Mouse (Mus musculus) neural tube, embryonic 15.5 days (tissue): ENCODE measurements around the gene 4930415O20Rik. TPM values are rescaled to one million over a fixed set of nuclear protein-coding genes. Genes with fewer than 3 reads are reported as not detected.
A peak's percentile ranks its signal among the peaks of the same experiment; 100 is the strongest.

Experiments used
- ATAC-seq: fragments of 200-750 bp; cut with Nextera tagmentation; 2 replicates; pipeline ENCODE4 v1.8.0; 2017; ENCODE audit warnings: mild to moderate bottlenecking, moderate TSS enrichment, moderate library complexity; ENCODE audit not compliant: low FRiP score
- H3K27ac ChIP-seq: fragments of 300-500 bp; sonication (generic); replicated peaks from 2 replicates; pipeline ENCODE4 v1.5.1; 2015; ENCODE audit warnings: mild to moderate bottlenecking, inconsistent platforms
- H3K27me3 ChIP-seq: fragments of 300-500 bp; sonication (generic); replicated peaks from 2 replicates; pipeline ENCODE4 v1.6.1; 2015; ENCODE audit warnings: inconsistent platforms
- H3K36me3 ChIP-seq: fragments of 300-500 bp; sonication (generic); 2 replicates; pipeline ENCODE4 v1.6.1; 2015; ENCODE audit warnings: inconsistent platforms
- H3K4me1 ChIP-seq: fragments of 300-500 bp; sonication (generic); 2 replicates; pipeline ENCODE4 v1.6.1; 2015; ENCODE audit warnings: inconsistent platforms
- H3K4me2 ChIP-seq: fragments of 300-500 bp; sonication (generic); 2 replicates; pipeline ENCODE4 v1.6.1; 2015; ENCODE audit warnings: inconsistent platforms, mild to moderate bottlenecking, moderate library complexity
- H3K4me3 ChIP-seq: fragments of 300-500 bp; sonication (generic); replicated peaks from 2 replicates; pipeline ENCODE4 v1.5.1; 2015; ENCODE audit warnings: mild to moderate bottlenecking, inconsistent platforms
- H3K9ac ChIP-seq: fragments of 300-500 bp; sonication (generic); replicated peaks from 2 replicates; pipeline ENCODE4 v1.6.1; 2015; ENCODE audit warnings: mild to moderate bottlenecking, inconsistent platforms
- H3K9me3 ChIP-seq: fragments of 300-500 bp; sonication (generic); replicated peaks from 2 replicates; pipeline ENCODE4 v1.6.1; 2016; ENCODE audit warnings: inconsistent platforms
- WGBS: fragments of 180-500 bp; shearing (Covaris S2); methylation state at CpG from one replicate; pipeline ENCODE4 v1.1.7; 2015; ENCODE audit warnings: mixed read lengths; 5-methylcytosine and 5-hydroxymethylcytosine counted together
- polyA plus RNA-seq: library from polyadenylated mRNA; unstranded; fragments of >200 nt; fragmentation: Nextera tagmentation; extraction: Ambion mirVana; gene quantifications from 2 replicates; pipeline ENCODE4 v1.2.1, GENCODE M21; 2015

Gene 4930415O20Rik
- polyA plus RNA-seq, 1 experiment from 2014 or later, result not detected

DNA sequence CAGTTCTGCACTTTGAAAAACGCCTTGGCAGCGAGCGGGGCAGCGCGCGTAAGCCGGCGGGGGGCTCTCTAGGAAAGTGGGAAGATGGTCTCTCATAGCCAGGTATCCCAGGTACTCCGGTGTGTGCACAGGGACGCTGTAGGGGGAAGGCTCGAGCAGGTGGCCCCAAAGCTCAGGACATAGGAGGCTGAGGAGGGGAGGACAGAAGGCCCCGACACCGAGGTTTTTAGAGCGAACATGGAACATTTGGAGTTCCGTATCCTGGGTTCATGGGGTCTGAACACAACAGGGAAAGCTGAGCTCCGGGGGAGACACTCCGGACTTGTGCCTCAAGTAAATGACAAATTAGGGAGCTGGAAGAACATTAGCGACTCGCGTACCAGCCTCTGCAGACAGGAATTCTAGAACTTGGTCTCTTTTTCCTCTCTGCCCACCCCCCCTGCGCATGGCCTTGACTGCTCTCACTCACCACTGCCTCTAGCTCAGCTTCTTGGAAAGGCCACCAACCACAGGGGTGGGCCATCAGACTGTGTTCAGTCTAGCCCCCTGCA lies 64.6 kb downstream of the 4930415O20Rik start:
- ATAC-seq, result peak; percentile 14; the same call in 1 of the 2 replicates
- Histone ChIP-seq H3K9ac (peak overlapping the region; percentile 90), H3K4me3 (peak overlapping the region; percentile 83), H3K27me3 (no peaks in the 10 kb centered on the region), H3K4me1 (peaks cover 64% of the 10 kb centered on the region), H3K4me2 (peak overlapping the region; percentile 86), H3K9me3 (no peaks in the 10 kb centered on the region), H3K27ac (peak overlapping the region; percentile 95), H3K36me3 (peaks cover 9% of the 10 kb centered on the region)
- WGBS, result 1% methylated on average over 21 of the region's 21 CpGs

- Histone ChIP-seq H3K27ac (peak overlapping the region; percentile 95; the same call in 1 of the 2 replicates), H3K36me3 (peaks cover 21% of the 10 kb centered on the region), H3K27me3 (no peaks in the 10 kb centered on the region), H3K9ac (peak overlapping the region; percentile 90), H3K4me1 (peaks cover 57% of the 10 kb centered on the region), H3K4me2 (peak overlapping the region; percentile 86), H3K9me3 (no peaks in the 10 kb centered on the region), H3K4me3 (peak overlapping the region; percentile 83)
- ATAC-seq, result no peak
- WGBS, result 25% methylated on average over 5 of the region's 5 CpGs
These were observed 65.7 kb downstream of the 4930415O20Rik start for GRCm38 (mm10) chr15:98636517-98636916.

- Histone ChIP-seq H3K9me3 (no peaks in the 10 kb centered on the region), H3K4me1 (peaks cover 50% of the 10 kb centered on the region), H3K9ac (no peak overlapping the region; the same call in 1 of the 2 replicates), H3K36me3 (peaks cover 27% of the 10 kb centered on the region), H3K4me2 (peak overlapping the region; percentile 86), H3K27me3 (no peaks in the 10 kb centered on the region), H3K27ac (no peak overlapping the region), H3K4me3 (no peak overlapping the region)
- no peak for ATAC-seq
- 39% methylated on average over 3 of the region's 3 CpGs for WGBS
These were observed 66.4 kb downstream of the 4930415O20Rik start for GRCm38 (mm10) chr15:98637155-98637554.

Other genes with a start within 250 kb of the 4930415O20Rik start
- gene Olfr284, start 230.0 kb upstream of the 4930415O20Rik start, polyA plus RNA-seq, result not detected in 2 replicates
- not detected in 2 replicates for gene Olfr283, start 190.1 kb upstream of the 4930415O20Rik start, polyA plus RNA-seq
- not detected in 2 replicates for gene Olfr282, start 139.8 kb upstream of the 4930415O20Rik start, polyA plus RNA-seq
- gene Olfr281, start 118.4 kb upstream of the 4930415O20Rik start, polyA plus RNA-seq, result not detected in 2 replicates
- gene OR5BS1P, start 101.1 kb upstream of the 4930415O20Rik start, polyA plus RNA-seq, result not detected in 2 replicates
- gene Lalba, start 88.3 kb upstream of the 4930415O20Rik start, polyA plus RNA-seq, result not detected in 2 replicates
- not detected in 2 replicates for gene Olfr279, start 78.6 kb upstream of the 4930415O20Rik start, polyA plus RNA-seq
- gene Kansl2, start 36.7 kb upstream of the 4930415O20Rik start, polyA plus RNA-seq, result 102 and 104 TPM in 2 replicates
- gene Ccnt1, start 81 bp upstream of the 4930415O20Rik start, polyA plus RNA-seq, result 58.6 and 62.8 TPM in 2 replicates
- 10.4 and 10.8 TPM in 2 replicates for gene Adcy6, start 39.1 kb downstream of the 4930415O20Rik start, polyA plus RNA-seq
- gene Cacnb3, start 59.8 kb downstream of the 4930415O20Rik start, polyA plus RNA-seq, result 108 and 128 TPM in 2 replicates
- gene Ddx23, start 91.9 kb downstream of the 4930415O20Rik start, polyA plus RNA-seq, result 20.6 and 21.0 TPM in 2 replicates
- gene Rnd1, start 106.5 kb downstream of the 4930415O20Rik start, polyA plus RNA-seq, result 9.4 and 11.3 TPM in 2 replicates
- 6.4 and 7.5 TPM in 2 replicates for gene Ccdc65, start 137.2 kb downstream of the 4930415O20Rik start, polyA plus RNA-seq
- 11.9 and 12.3 TPM in 2 replicates for gene Fkbp11, start 157.2 kb downstream of the 4930415O20Rik start, polyA plus RNA-seq
- 97.8 TPM in 2 replicates for gene Arf3, start 192.2 kb downstream of the 4930415O20Rik start, polyA plus RNA-seq
- 0.08 and 0.72 TPM in 2 replicates for gene Wnt10b, start 207.1 kb downstream of the 4930415O20Rik start, polyA plus RNA-seq
- gene Wnt1, start 218.9 kb downstream of the 4930415O20Rik start, polyA plus RNA-seq, result 1.0 and 2.0 TPM in 2 replicates
- 0.18 and 0.36 TPM in 2 replicates for gene Ddn, start 238.5 kb downstream of the 4930415O20Rik start, polyA plus RNA-seq